Mouse (Mus musculus) left cerebral cortex, postnatal 4 days (tissue): ENCODE measurements at regions not wholly inside any gene's neighbourhood (a gene's known extent, or its start where the extent isn't known, plus 50 kb on each side); places are given as distances from the start of the nearest gene placed in this dataset.

Source experiments
- DNase-seq: peaks from one replicate; pipeline ENCODE4 v3.0.0-alpha.2; 2022
- intact Hi-C: fragments of 180-260 bp; cut with DNase I; formaldehyde crosslinking; loops from one replicate; pipeline ENCODE4 v1.15.1; 2025

DNA sequence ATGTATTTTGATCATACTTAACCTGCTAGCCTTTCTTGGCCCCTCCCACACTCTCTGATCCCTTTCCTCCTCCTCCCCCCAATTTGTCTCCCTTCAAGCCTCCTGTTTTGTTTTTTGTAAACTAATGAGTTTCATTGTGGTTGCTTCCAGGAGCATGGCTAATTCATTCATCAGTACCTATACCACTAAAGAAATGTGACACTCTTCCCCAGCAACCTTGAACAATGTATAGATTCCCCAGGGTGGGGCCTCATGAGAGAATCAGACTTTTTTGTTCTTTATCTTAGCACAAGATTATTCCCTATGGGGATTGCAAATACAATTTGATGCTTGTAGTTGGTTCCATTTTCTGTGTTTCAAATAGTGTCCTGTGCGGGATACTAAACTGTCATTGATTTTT, 58.8 kb upstream of the Snx7 start:
- intact Hi-C loops, result no loop called here
- no peak for DNase-seq
